Mouse (Mus musculus) embryonic fibroblast, embryonic 13.5 days (primary cell): ENCODE measurements at regions not wholly inside any gene's neighbourhood (a gene's known extent, or its start where the extent isn't known, plus 50 kb on each side); places are given as distances from the start of the nearest gene placed in this dataset.

Source experiments
- CTCF ChIP-seq: IDR thresholded peaks from 2 replicates; pipeline ENCODE4 v1.5.1; 2011; ENCODE audit warnings: mild to moderate bottlenecking, control low read depth, low read length, moderate library complexity, borderline replicate concordance; ENCODE audit not compliant: insufficient read depth
- POLR2A ChIP-seq: IDR thresholded peaks from 2 replicates; pipeline ENCODE4 v1.6.1; 2011; ENCODE audit warnings: low read depth, mild to moderate bottlenecking, control low read depth, low read length, moderate library complexity

GRCm38 (mm10) chr15:59953857-59954256 lies 62.6 kb downstream of the 4933412E24Rik start:
- TF ChIP-seq CTCF, result no peak
- no peak for TF ChIP-seq POLR2A
